Mouse (Mus musculus) midbrain, embryonic 15.5 days (tissue): Measurements from ENCODE around the gene Cdh13. TPM values are rescaled to one million over a fixed set of nuclear protein-coding genes. Genes with fewer than 3 reads are reported as not detected.
A peak's percentile ranks its signal among the peaks of the same experiment; 100 is the strongest.
"Not testable (repeated sequence)": the region's sequence is repeated elsewhere in the genome, so short reads cannot be mapped to it uniquely, and the experiment has no call there.

Experiments used
- ATAC-seq: fragments of 200-750 bp; cut with Nextera tagmentation; replicated peaks from 2 replicates; pipeline ENCODE4 v1.8.0; 2017; ENCODE audit warnings: moderate TSS enrichment
- H3K27ac ChIP-seq: fragments of 300-500 bp; sonication (generic); 2 replicates; pipeline ENCODE4 v1.5.1; 2015; ENCODE audit warnings: mild to moderate bottlenecking, inconsistent platforms
- H3K27me3 ChIP-seq: fragments of 300-500 bp; sonication (generic); replicated peaks from 2 replicates; pipeline ENCODE4 v1.6.1; 2015; ENCODE audit warnings: inconsistent platforms
- H3K36me3 ChIP-seq: fragments of 300-500 bp; sonication (generic); replicated peaks from 2 replicates; pipeline ENCODE4 v1.6.1; 2015; ENCODE audit warnings: inconsistent platforms
- H3K4me1 ChIP-seq: fragments of 300-500 bp; sonication (generic); 2 replicates; pipeline ENCODE4 v1.6.1; 2015; ENCODE audit warnings: inconsistent platforms
- H3K4me2 ChIP-seq: fragments of 300-500 bp; sonication (generic); 2 replicates; pipeline ENCODE4 v1.6.1; 2015; ENCODE audit warnings: inconsistent platforms, mild to moderate bottlenecking, moderate library complexity
- H3K4me3 ChIP-seq: fragments of 300-500 bp; sonication (generic); 2 replicates; pipeline ENCODE4 v1.5.1; 2015; ENCODE audit warnings: mild to moderate bottlenecking, inconsistent platforms
- H3K9ac ChIP-seq: fragments of 300-500 bp; sonication (generic); 2 replicates; pipeline ENCODE4 v1.6.1; 2015; ENCODE audit warnings: mild to moderate bottlenecking, inconsistent platforms
- H3K9me3 ChIP-seq: fragments of 300-500 bp; sonication (generic); 2 replicates; pipeline ENCODE4 v1.6.1; 2016; ENCODE audit warnings: inconsistent platforms
- WGBS: fragments of 180-500 bp; shearing (Covaris S2); methylation state at CpG from one replicate; pipeline ENCODE4 v1.1.7; 2015; ENCODE audit warnings: mixed read lengths; 5-methylcytosine and 5-hydroxymethylcytosine counted together
- polyA plus RNA-seq: library from polyadenylated mRNA; unstranded; fragments of >200 nt; fragmentation: Nextera tagmentation; extraction: Ambion mirVana; gene quantifications from 2 replicates; pipeline ENCODE4 v1.2.1, GENCODE M21; 2015

Gene Cdh13
- polyA plus RNA-seq, 1 experiment from 2014 or later = 110 TPM

DNA sequence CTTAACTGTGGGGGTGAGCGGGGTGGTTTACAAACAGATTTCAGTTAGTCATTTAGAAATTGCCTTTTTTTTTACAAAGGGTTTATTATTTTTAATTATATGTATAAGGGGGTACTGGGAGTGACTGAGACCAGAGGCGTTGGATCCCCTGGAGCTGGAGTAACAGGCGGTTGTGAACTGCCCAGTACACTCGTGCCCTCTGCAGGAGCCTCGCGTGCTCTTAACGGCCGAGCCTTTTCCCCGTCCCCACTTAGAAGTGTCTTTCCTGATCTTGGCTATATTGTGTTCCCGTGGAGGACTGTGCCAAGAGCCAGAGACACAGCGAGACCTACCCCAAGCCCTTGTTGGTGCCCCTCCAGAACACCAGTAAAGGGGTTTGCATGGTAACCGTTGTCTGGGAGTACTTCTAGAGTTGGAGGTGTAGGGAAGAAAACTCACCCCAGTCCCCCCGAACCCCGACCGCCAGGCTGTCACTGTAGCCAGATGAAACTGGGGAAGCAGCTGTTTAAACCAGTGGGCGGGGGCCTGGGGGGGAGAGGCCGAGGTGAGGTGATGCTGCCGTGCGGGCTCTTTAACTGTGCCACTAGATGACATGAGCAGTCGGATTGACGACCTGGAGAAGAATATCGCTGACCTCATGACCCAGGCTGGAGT lies 1061.6 kb downstream of the Cdh13 start:
- peaks cover 22% of the 10 kb centered on the region for H3K36me3 ChIP-seq
- 0 out of 2 replicates have a peak, but pooled peaks have one; percentile 22 for ATAC-seq
- peak overlapping the region; percentile 92 for H3K4me3 ChIP-seq
- H3K27me3 ChIP-seq = no peaks in the 10 kb centered on the region
- H3K4me2 ChIP-seq = peak overlapping the region; percentile 62
- H3K27ac ChIP-seq = no peak overlapping the region
- peaks cover 8% of the 10 kb centered on the region for H3K4me1 ChIP-seq
- WGBS = 58% methylated on average over 22 of the region's 22 CpGs
- H3K9me3 ChIP-seq = no peaks in the 10 kb centered on the region
- peak overlapping the region; percentile 99 for H3K9ac ChIP-seq

- H3K36me3 ChIP-seq = peaks cover 22% of the 10 kb centered on the region
- ATAC-seq = no peak
- H3K27me3 ChIP-seq = no peaks in the 10 kb centered on the region
- H3K9ac ChIP-seq = no peak overlapping the region
- no peaks in the 10 kb centered on the region for H3K9me3 ChIP-seq
- H3K4me3 ChIP-seq = peak overlapping the region; percentile 92
- peak overlapping the region; percentile 62 for H3K4me2 ChIP-seq
- no peak overlapping the region for H3K27ac ChIP-seq
- peaks cover 8% of the 10 kb centered on the region for H3K4me1 ChIP-seq
- WGBS = 88% methylated on average over 15 of the region's 15 CpGs
Observed at GRCm38 (mm10) chr8:119345683-119346075, 1062.1 kb downstream of the Cdh13 start.

- 90% methylated on average over 19 of the region's 19 CpGs for WGBS
- no peak overlapping the region for H3K4me3 ChIP-seq
Observed at GRCm38 (mm10) chr8:119351647-119352046, 1068.1 kb downstream of the Cdh13 start.

DNA sequence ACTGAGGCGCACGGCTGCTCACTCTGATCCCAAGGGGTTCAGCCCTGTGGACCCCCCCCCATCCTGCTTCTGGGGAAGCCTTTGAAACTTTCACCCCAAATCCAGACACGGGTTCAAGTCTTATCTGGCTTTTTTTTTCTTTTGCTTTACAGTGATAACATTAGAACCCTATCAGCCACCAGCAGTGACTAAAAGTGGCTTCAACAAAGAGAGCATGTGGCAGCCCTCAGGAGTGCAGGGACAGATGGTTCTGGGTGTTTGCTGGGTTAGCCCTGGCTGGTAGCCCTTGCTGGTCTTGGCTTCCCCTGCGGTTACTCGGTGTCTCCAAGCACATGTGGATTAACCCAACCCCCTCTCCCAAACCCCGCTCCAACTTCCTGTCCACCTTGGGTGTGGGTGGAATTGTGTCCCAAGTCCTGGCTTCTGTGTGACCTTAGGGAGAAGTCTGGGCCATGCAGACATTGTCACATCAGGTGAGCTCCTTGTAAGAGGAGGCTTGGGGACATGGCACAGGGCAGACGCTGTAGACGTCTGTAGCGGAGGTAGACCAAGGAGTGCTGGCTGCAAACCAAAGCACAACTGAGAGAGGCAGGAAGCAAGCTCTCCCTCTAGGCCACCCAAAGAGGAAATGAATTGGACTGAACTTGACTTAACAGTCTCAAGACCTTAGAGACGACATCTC lies 1069.6 kb downstream of the Cdh13 start:
- 78% methylated on average over 10 of the region's 10 CpGs for WGBS
- Histone ChIP-seq H3K36me3 (peaks cover 12% of the 10 kb centered on the region), H3K4me2 (no peak overlapping the region), H3K27me3 (no peaks in the 10 kb centered on the region), H3K27ac (no peak overlapping the region), H3K4me3 (no peak overlapping the region), H3K9ac (no peak overlapping the region), H3K9me3 (no peaks in the 10 kb centered on the region), H3K4me1 (no peaks in the 10 kb centered on the region)
- no peak for ATAC-seq

More at GRCm38 (mm10) chr8:119351647-119352046, 1068.1 kb downstream of the Cdh13 start:
- no peak overlapping the region for H3K9ac ChIP-seq
- H3K27me3 ChIP-seq = no peaks in the 10 kb centered on the region
- no peaks in the 10 kb centered on the region for H3K4me1 ChIP-seq
- H3K27ac ChIP-seq = no peak overlapping the region
- no peaks in the 10 kb centered on the region for H3K9me3 ChIP-seq
- H3K4me2 ChIP-seq = no peak overlapping the region
- H3K36me3 ChIP-seq = peaks cover 22% of the 10 kb centered on the region
- ATAC-seq = no peak

GRCm38 (mm10) chr8:119353659-119354023 lies 1070.1 kb downstream of the Cdh13 start:
- Histone ChIP-seq H3K27me3 (no peaks in the 10 kb centered on the region), H3K4me3 (no peak overlapping the region), H3K27ac (no peak overlapping the region), H3K4me2 (no peak overlapping the region), H3K9ac (no peak overlapping the region), H3K4me1 (no peaks in the 10 kb centered on the region), H3K36me3 (peaks cover 6% of the 10 kb centered on the region), H3K9me3 (no peaks in the 10 kb centered on the region)
- ATAC-seq = no peak
- WGBS = 85% methylated on average over 6 of the region's 6 CpGs

- not testable (repeated sequence) for H3K27ac ChIP-seq, H3K36me3 ChIP-seq, H3K4me2 ChIP-seq, ATAC-seq, H3K4me1 ChIP-seq, H3K9me3 ChIP-seq, H3K27me3 ChIP-seq, H3K4me3 ChIP-seq, H3K9ac ChIP-seq
- 60% methylated on average over 5 of the region's 5 CpGs for WGBS
Observed at GRCm38 (mm10) chr8:119356631-119357030, 1073.1 kb downstream of the Cdh13 start.

GRCm38 (mm10) chr8:119358175-119358574 lies 1074.6 kb downstream of the Cdh13 start:
- H3K36me3 ChIP-seq = no peaks in the 10 kb centered on the region
- H3K9ac ChIP-seq = no peak overlapping the region
- no peak for ATAC-seq
- no peaks in the 10 kb centered on the region for H3K9me3 ChIP-seq
- no peaks in the 10 kb centered on the region for H3K27me3 ChIP-seq
- H3K27ac ChIP-seq = no peak overlapping the region
- 69% methylated on average over 7 of the region's 7 CpGs for WGBS
- no peak overlapping the region for H3K4me2 ChIP-seq
- no peak overlapping the region for H3K4me3 ChIP-seq
- no peaks in the 10 kb centered on the region for H3K4me1 ChIP-seq

DNA sequence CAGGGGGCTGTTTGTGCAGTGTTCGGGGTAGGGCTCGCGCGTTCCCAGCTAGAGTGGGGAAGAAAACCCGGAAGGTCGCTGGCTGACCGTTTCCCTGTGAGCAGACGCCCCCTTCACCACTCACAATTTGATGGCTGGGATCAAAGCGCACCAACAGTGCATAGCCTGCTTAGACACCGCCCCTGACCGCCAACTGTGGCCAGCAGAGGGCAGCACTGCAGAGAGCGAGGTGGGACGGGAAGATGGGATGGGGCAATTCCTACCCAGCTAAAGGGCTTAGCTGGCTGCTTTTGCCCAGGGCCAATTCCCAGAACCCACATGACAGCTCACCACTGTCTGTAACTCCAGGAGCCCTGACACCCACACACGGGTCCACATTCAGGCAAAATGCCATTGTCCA lies 1075.3 kb downstream of the Cdh13 start:
- Histone ChIP-seq H3K9ac (no peak overlapping the region), H3K4me2 (no peak overlapping the region), H3K27me3 (no peaks in the 10 kb centered on the region), H3K4me1 (no peaks in the 10 kb centered on the region), H3K9me3 (no peaks in the 10 kb centered on the region), H3K36me3 (no peaks in the 10 kb centered on the region), H3K27ac (no peak overlapping the region), H3K4me3 (no peak overlapping the region)
- no peak for ATAC-seq
- WGBS = 47% methylated on average over 14 of the region's 14 CpGs

DNA sequence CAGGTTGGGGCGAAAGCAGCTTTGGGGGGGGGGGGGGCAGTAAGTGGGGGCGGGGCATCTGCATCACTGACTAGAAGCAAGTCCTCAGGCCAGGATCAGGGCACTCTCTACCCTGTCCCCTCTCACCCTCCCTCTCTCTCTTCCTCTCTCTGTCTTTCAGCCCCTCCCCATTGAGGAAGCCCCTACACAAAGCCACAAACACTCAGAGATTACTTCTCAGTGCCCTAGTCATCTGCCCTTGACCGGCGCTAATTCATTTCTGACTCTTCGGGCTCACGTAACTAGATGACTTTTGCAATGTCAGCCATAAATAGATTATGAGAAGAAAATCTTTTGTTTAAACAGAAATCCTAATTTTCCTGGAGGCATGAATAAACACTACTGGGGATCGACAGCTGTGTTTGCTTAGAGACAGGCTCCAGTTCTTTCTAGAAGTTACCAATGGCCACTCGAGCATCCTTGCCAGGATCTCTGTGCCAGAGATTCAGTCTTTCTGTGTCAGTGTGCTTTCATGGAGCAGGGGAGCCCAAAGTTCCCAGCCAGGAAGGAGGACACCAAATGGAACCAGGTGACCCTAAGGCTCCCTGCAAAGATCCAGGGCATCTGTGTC lies 1077.3 kb downstream of the Cdh13 start:
- Histone ChIP-seq H3K4me2 (no peak overlapping the region), H3K4me3 (no peak overlapping the region), H3K36me3 (no peaks in the 10 kb centered on the region), H3K4me1 (no peaks in the 10 kb centered on the region), H3K9me3 (no peaks in the 10 kb centered on the region), H3K27ac (no peak overlapping the region), H3K9ac (no peak overlapping the region), H3K27me3 (no peaks in the 10 kb centered on the region)
- WGBS = 58% methylated on average over 8 of the region's 8 CpGs
- ATAC-seq = no peak
